Mouse (Mus musculus): ENCODE results near the gene 1700016D06Rik.

DNA sequence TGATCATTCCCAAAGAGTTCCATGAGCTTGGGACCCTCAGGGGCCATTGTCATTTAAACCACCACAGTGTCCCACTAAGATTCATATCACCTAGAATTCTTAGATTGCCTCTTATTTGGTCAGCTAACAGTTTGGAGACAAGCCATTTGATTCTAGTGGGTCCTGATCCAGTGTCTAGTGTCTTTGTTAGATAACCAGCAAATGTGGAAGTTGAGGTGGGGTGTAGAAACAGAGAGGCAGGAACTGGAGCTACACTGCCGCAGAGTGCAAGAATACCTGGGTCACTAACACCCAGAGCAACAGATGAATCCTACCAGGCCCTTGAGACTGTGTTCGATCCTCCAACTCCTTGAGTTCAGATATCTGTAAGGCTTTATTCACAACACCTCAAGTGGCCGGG lies 4.7 kb downstream of the 1700016D06Rik start:
- no peak for TF ChIP-seq EP300 (IDR thresholded peaks at IDR 0.05; ENCODE audit: insufficient read depth, low read depth, low read length)
- no peak for TF ChIP-seq POLR2A (IDR thresholded peaks at IDR 0.05; ENCODE audit: insufficient read depth, low read length)
- TF ChIP-seq CTCF (IDR thresholded peaks at IDR 0.05; ENCODE audit: low read depth, low read length), result no peak

All from ES-Bruce4 (cell line).